Mouse (Mus musculus) Patski (cell line): ENCODE data around the gene Dkc1. TPM values are rescaled to one million over a fixed set of nuclear protein-coding genes. Genes with fewer than 3 reads are reported as not detected.
A peak's percentile ranks its signal among the peaks of the same experiment; 100 is the strongest.
"Not testable (repeated sequence)": the region's sequence is repeated elsewhere in the genome, so short reads cannot be mapped to it uniquely, and the experiment has no call there.

Experiments
- ATAC-seq: fragments of 100-300 bp; one replicate; pipeline ENCODE4 v1.8.0; 2021
- CTCF ChIA-PET: fragments of 350-600 bp; sonication (Branson Sonifier 250); formaldehyde crosslinking; loops from one replicate; lab custom pipeline; 2022; ENCODE audit warnings: inconsistent platforms; lab: Charles Lee
- POLR2A ChIA-PET: fragments of 350-600 bp; sonication (Branson Sonifier 250); formaldehyde crosslinking; loops from one replicate; lab custom pipeline; 2022; ENCODE audit warnings: antibody characterized with exemption, inconsistent platforms; lab: Charles Lee
- DNase-seq: peaks from one replicate; pipeline ENCODE4 v3.0.0-alpha.2; 2011; ENCODE audit warnings: low read depth, low spot score
- H3K27me3 ChIP-seq: fragments of 371-371 bp; one replicate; pipeline ENCODE4 v1.5.1; 2021
- CTCF ChIP-seq: fragments of 100-300 bp; IDR thresholded peaks from one replicate; pipeline ENCODE4 v1.5.1; 2021
- in situ Hi-C: fragments of 300-500 bp; cut with MboI; formaldehyde crosslinking; loops from 3 replicates; pipeline ENCODE4 v1.11.1; 2018; ENCODE audit warnings: low pct_unique_long_range_greater_than_20kb, mixed read lengths
- polyA plus RNA-seq: library from polyadenylated mRNA; unstranded; gene quantifications from one replicate; pipeline ENCODE4 v1.2.3, GENCODE M21; 2021

Gene Dkc1
- polyA plus RNA-seq, 1 experiment from 2014 or later: 53.3 TPM

DNA sequence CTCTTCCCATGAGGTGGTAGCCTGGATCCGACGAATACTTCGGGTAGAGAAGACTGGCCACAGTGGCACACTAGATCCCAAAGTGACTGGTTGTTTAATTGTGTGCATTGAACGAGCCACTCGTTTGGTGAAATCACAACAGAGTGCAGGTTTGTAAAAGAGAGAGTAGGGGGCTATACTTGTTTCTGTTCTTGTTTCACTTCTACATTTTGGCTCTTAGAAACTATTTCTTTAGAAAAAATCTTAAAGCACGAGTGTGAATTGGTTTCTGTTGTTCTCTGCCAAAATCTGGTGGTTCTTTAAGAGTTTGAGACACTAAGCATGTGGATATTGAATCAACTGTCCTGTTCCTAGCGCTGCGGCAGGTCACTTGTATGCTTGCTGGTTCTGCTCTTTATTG is 3.1 kb downstream of the Dkc1 start:
- POLR2A ChIA-PET: no interaction called here
- CTCF ChIA-PET: no interaction called here
- peaks cover 14% of the 10 kb centered on the region for H3K27me3 ChIP-seq
- TF ChIP-seq CTCF: no peak
- in situ Hi-C loops: no loop called here
- DNase-seq (no peak), ATAC-seq (no peak)

DNA sequence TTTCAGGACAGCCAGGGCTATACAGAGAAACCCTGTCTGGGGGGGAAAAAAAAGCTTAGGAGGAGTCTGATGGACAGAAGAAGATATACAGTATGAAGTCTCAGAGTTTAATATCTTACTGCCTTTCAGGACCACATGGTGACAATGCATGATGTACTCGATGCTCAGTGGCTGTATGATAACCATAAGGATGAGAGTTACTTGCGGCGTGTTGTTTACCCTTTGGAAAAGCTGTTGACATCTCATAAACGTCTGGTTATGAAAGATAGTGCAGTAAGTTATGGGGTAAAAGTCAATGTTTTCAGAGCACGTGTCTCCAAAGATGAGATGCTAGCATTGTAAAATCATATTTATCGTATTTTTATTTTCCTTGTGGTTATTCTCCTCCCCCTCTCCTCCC is 6.6 kb downstream of the Dkc1 start:
- CTCF ChIA-PET: no interaction called here
- POLR2A ChIA-PET: no interaction called here
- in situ Hi-C loops: loop anchor here (25.0 kb wide), 1 partner anchor 285 kb away; the partner anchor contains the start of genes F8 and Fundc2
- no peak for ATAC-seq
- no peak for DNase-seq
- H3K27me3 ChIP-seq: peaks cover 17% of the 10 kb centered on the region
- TF ChIP-seq CTCF: no peak

DNA sequence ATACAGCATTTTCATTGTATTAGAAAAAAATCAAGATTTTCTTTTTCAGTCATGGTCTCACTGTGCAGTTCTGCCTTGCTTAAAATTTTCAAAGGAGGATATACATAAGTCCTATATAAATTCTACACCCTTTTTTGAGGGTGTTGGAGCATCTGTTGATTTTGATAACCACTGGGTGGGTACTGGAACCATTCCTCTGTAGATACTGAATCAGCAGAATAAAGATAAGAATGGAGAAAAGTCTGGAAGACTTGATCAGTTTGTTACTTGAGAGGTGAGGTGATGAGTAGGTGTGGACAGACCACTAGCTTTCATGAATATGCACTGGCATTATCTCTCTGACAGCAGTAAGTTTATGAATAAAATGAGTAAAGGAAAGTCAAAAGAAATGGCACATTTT is 19.9 kb downstream of the Dkc1 start:
- in situ Hi-C loops: loop anchor here (10.0 to 25.0 kb wide), 2 partner anchors 272 to 681 kb away; partner anchors contain the start of genes F8 and Fundc2
- ATAC-seq (no peak), DNase-seq (no peak)
- no peak for TF ChIP-seq CTCF
- peaks cover 33% of the 10 kb centered on the region for H3K27me3 ChIP-seq
- ChIA-PET POLR2A (no interaction called here), CTCF (no interaction called here)

DNA sequence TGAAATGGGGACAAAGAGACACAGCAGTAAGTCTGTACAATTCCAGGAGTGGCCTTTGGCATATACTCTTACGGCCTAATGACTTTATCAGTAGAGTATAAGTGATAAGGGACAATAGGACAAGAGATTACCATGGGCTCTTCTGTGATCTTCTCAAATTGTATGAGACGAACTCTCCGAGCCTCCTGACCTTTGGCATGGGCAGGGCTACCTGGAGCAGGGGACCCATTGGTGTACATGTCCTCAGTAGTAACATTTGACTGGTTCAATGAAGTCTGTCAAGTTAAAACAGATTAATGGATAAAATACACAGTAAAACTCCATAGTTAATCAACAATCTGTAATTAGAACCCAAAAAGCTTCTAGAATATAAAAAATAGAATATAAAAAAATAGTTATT is 30.0 kb downstream of the Dkc1 start:
- POLR2A ChIA-PET: interaction anchor here (0.6 kb wide), 1 partner anchor 121 kb away, joined by 3 read pairs; no protein-coding TSS in a partner anchor

DNA sequence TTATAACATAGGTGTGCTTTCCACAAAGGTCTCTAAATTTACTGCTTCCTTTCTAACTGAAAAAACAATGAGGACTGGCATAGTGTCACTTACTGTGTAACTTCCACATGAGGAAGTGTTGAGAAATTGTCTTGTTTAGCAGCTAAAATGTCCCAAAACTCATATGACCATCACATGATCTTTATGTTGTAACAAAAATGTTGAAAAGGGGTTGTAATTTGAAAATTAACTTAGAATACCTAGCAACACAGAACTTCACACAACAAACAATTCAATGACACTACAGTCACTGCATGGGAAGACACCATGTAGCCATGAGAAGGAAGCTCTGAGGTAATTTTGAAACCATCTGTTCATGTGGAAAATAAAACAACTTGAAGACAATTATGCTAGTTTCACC is 31.2 kb downstream of the Dkc1 start:
- in situ Hi-C loops: no loop called here
- H3K27me3 ChIP-seq: peaks cover 22% of the 10 kb centered on the region
- CTCF ChIA-PET: interaction anchor here (1.2 kb wide), 2 partner anchors 10 to 31 kb away, joined by 3 read pairs; partner anchors contain the start of gene Dkc1
- ATAC-seq (no peak), DNase-seq (no peak)
- TF ChIP-seq CTCF: no peak
- POLR2A ChIA-PET: no interaction called here

More for the DNA sequence above, 30.0 kb downstream of the Dkc1 start:
- ATAC-seq (no peak), DNase-seq (no peak)
- no peak for TF ChIP-seq CTCF
- in situ Hi-C loops: no loop called here
- H3K27me3 ChIP-seq: peaks cover 22% of the 10 kb centered on the region
- CTCF ChIA-PET: interaction anchor here (0.7 kb wide), 1 partner anchor 14 kb away, joined by 3 read pairs; no protein-coding TSS in a partner anchor

DNA sequence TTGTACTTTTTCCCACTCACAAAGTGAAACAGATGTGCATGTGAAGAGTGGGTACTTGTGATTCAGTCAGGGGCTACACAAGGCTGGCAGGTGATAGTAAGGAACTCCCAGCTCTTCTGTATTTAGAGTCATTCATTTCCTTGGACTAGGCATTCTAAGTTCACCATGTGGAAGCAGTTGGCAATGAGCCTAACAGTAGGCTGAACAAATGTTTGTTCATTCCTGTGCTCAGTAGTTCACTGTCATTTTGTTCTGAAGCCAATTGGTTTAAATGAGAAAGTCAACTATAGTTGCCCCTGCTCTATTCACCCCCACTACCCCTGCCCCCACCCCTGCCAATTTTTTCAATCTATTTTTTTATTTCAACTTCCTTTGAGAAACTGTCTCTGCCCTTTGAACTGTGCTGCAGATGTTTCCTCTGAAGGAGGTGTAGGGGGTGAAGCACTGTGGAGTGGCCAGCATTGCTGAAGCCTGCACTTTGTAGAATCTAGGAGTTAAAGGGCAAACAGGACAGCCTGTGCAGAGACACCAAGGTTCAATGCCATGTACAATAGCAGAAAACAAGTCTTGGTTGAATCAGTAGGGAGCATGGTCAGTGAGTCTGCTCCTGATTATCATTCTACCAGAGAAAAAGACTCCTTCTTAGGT is 32.8 kb downstream of the Dkc1 start:
- peaks cover 22% of the 10 kb centered on the region for H3K27me3 ChIP-seq
- POLR2A ChIA-PET: no interaction called here
- DNase-seq (no peak), ATAC-seq (no peak)
- CTCF ChIA-PET: interaction anchor here (1.2 kb wide), 1 partner anchor 33 kb away, joined by 3 read pairs; the partner anchor contains the start of gene Dkc1
- TF ChIP-seq CTCF: no peak
- in situ Hi-C loops: no loop called here

DNA sequence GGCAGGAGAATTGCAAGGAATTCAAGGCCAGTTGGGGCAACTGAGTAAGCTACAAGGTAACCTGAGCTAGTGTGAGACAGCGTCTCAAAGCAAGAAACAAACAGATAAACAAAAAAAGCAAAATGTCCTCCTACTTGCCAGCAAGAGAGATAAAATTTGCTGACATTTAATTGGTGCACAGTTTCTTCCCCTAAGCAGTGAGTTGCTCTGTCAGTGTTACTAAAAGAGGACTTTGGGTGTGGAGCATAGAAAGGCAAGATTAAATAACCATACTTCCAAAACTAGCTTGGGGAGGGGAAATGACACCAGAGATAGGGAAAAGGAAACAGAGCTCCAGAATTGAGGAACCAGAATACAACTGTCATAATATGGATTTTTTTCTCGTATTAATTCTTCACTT is 33.8 kb downstream of the Dkc1 start:
- ChIA-PET POLR2A (no interaction called here), CTCF (no interaction called here)
- H3K27me3 ChIP-seq: peaks cover 22% of the 10 kb centered on the region
- in situ Hi-C loops: no loop called here
- TF ChIP-seq CTCF: no peak
- ATAC-seq: no peak
- no peak for DNase-seq

DNA sequence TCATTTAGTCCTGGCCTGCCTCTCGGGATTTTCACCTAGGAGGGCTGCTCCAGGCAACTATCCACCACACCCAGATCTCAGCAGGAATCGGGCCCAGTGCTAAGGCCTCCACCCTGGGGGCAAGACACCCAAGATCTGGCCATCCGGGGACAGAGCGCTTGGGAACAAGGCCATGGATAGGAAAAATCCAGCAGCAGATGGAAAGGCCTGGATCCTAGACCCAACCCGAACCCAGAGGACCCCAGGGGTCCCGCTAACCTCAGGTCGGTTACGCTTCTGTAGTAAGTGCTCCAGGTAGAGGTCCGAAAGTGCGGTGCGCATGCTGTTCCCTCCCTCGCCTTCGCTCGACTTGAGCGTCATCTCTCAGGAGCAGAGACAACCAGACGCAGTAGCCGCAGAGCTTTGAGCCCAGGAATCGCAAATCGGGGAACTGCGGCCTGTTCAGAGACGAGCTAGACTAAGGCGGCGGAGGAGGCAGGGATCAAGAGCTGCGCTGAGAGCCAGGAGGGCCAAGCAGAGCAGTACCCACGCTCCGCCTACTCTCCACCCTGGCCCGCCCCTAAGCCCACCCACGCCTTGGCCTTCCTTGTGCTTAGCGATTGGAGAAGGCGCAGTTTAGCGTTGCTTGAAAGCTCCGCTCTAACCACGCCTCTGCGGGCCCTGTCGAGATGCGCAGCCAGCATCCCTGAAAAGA is 35.0 kb downstream of the Dkc1 start, which contains the start of gene Mpp1:
Mpp1 (minus strand) TSS at position 550 of the 694 bp plus-strand sequence.
- ATAC-seq: peak; percentile 98
- CTCF ChIA-PET: interaction anchor here (1.4 kb wide), 1 partner anchor 14 kb away, joined by 3 read pairs; no protein-coding TSS in a partner anchor
- POLR2A ChIA-PET: no interaction called here
- in situ Hi-C loops: no loop called here
- peaks cover 20% of the 10 kb centered on the region for H3K27me3 ChIP-seq
- no peak for TF ChIP-seq CTCF
- DNase-seq: no peak

DNA sequence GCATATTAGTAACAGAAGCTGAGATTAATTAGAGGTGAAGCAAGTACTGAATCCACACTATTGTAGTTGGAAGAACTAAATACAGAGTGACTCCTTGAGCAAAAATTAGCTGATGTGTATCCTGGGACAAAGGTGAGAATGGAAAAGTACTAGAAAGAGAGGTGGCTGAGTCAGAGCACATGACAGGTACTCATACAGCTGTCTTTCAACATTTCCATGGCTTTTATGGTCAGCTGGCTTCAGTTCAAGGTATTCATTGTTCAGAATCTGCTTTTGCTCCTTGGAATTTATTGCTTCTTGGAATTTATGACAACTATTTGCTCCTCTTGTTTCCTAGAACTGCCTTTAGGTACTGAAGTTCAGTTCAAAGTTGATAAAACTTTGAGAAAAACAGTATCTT is 41.3 kb downstream of the Dkc1 start:
- in situ Hi-C loops: no loop called here
- no peak for TF ChIP-seq CTCF
- ChIA-PET POLR2A (no interaction called here), CTCF (no interaction called here)
- H3K27me3 ChIP-seq: peaks cover 11% of the 10 kb centered on the region
- no peak for DNase-seq
- no peak for ATAC-seq

DNA sequence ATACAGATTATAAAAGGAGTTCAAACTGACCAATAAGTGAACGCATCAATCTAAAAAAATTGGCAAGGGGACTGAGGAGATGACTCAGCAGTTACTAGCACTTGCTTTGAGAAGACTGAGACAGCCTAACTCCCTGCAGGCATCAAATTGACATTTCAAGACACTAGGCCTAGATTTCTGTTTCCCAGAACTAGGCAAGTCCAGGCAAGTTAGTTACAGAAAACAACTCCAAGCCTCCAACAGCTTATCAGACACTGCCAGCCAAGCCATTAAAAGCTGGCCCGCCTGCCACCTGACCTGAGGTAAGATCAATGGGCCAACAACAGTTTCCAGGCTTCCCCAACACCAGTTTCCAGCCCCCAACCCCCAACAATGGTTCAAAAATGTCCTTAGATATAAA is 42.1 kb downstream of the Dkc1 start:
- no peak for ATAC-seq
- ChIA-PET CTCF (no interaction called here), POLR2A (no interaction called here)
- in situ Hi-C loops: no loop called here
- H3K27me3 ChIP-seq: peaks cover 11% of the 10 kb centered on the region
- DNase-seq: no peak
- no peak for TF ChIP-seq CTCF

DNA sequence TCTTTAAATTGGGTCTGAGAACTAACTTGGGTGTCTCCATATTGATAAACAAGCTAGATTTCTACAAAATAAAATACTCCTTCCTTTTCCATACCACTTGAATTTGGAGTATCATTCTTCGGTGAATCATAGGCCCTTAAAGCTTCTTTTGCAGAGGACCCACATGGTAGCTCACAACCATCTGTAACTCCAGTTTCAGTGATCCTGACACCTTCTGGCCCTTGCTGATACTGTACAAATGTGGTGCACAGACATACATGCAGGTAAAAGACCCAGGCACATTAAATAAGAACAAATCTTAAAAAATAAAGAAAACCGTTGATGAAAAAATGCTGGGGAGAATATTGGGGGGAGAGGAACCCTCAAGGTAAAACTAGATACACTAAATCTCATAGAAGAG is 42.5 kb downstream of the Dkc1 start:
- no peak for DNase-seq
- no peak for ATAC-seq
- in situ Hi-C loops: no loop called here
- POLR2A ChIA-PET: no interaction called here
- H3K27me3 ChIP-seq: peaks cover 11% of the 10 kb centered on the region
- CTCF ChIA-PET: no interaction called here
- TF ChIP-seq CTCF: no peak

DNA sequence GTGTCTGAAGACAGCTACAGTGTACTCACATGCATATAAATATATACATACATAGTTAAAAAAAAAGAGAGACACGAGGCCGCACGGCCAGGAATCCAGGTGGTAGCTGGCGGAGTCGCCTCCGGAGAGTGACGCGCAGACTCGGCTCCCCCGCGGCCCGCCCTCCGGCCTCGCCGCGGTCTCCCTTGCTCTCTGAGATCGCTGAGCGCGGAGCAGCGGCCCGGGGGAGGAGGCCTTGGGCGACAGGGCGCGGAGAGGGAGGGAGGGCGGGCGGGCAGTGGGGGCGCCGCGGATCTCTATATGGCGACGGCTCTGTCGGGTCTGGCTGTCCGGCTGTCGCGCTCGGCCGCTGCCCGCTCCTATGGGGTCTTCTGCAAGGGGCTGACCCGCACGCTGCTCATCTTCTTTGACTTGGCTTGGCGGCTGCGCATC is 47.5 kb downstream of the Dkc1 start:
- in situ Hi-C loops, CTCF ChIA-PET, DNase-seq, POLR2A ChIA-PET, ATAC-seq, H3K27me3 ChIP-seq: not testable (repeated sequence)
